Mouse (Mus musculus) erythroblast, adult 5-6 weeks (primary cell): ENCODE measurements around the gene Naxd. TPM values are rescaled to one million over a fixed set of nuclear protein-coding genes. Genes with fewer than 3 reads are reported as not detected.
A peak's percentile ranks its signal among the peaks of the same experiment; 100 is the strongest.
"Not testable (repeated sequence)": the region's sequence is repeated elsewhere in the genome, so short reads cannot be mapped to it uniquely, and the experiment has no call there.

Source experiments
- ATAC-seq: replicated peaks from 2 replicates; pipeline ENCODE4 v1.8.0; 2016; ENCODE audit warnings: moderate number of reproducible peaks, mild to moderate bottlenecking, moderate TSS enrichment, inconsistent platforms; ENCODE audit not compliant: poor library complexity, low FRiP score, severe bottlenecking
- total RNA-seq, 2 experiments: library from RNA; stranded (forward) in 1 of 2; stranded (reverse) in 1 of 2; fragments of 150-400 nt in 1 of 2; fragments of 200-764, 138-1000 nt in 1 of 2; gene quantifications; 2 replicates each; pipeline versions ENCODE4 v1.2.3 to v1.2.4; 2015 to 2017; ENCODE audit warnings: low replicate concordance in 2 of 2

The Naxd gene
- total RNA-seq, 2 experiments from 2014 or later, result 11.0 to 11.7 TPM

DNA sequence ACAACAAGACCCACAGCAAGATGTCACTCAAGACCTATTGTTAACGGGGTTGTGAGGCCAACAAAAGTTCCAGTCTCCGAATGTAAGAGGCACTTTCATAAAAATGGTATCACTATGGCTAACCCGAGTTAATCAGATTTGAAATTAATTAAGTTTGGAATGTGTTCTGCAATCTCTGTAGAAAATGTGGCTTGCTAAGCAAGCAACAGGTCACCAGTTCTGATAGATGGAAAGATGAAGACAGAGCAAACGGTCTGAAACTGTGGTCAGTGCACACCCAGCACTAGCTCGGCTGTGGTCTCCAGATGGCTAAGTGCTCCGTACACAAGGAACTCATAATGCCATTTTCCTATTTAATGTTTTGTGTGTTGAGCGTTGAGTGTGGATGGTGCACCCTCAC, 26.6 kb upstream of the Naxd start:
- ATAC-seq, result no peak

DNA sequence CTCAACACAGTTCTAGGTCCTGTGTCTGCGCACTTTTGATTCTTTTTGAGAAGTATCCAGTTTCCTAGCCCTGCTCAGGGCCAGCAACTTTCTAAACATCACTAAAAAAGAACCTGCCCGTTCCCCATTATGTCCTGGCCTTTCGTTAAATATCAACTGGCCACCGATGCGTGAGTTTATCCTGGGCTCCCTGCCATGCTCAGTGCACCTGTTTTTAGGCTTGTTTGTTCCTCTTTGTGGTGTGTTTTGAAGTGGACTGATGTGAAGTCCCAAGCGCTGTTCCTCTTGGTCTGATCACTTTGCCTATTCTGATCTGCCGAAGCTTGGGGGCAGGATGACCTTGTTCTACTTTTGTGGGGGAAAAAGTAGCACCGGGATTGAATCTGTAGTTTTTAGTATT, 26.0 kb upstream of the Naxd start:
- ATAC-seq, result no peak

DNA sequence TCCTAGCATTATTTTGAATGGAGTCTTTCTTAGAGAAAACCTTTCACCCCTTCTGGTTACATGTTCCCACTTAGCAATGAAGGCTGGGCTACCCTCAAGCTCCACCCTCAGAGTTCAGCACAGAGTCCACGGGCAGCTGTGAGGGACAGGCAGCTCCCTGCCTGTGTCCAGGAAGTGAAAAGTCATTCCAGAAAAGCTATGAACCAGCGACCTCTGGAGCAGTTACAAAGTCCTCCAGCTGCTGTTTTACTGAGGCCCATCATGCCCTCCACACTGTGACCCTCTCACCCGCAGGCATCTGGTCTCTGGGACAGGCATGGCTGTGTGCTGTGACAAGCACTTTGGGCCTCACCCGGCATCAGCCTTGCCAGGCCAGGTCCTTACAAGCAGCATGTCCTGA, 24.2 kb upstream of the Naxd start:
- no peak for ATAC-seq

DNA sequence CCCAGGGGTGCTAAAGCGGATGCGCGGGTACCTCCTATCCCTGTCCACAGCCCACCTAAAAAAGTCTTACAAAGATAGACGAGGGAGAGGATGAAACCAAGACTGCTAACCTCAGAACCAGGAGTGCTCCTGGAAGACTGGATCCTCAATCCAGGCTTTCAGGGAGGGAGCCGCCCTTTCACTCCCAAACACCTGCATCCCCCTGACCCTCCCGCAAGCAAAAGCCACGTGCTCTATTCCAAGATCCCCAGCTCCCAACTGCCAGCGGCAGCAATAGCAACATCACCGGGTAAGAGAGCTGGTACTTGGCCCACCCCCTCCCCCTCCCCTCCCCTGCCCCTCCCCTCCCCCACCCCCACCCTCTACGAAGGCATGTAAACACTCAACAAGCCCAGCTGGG, 21.9 kb upstream of the Naxd start:
- ATAC-seq, result no peak

DNA sequence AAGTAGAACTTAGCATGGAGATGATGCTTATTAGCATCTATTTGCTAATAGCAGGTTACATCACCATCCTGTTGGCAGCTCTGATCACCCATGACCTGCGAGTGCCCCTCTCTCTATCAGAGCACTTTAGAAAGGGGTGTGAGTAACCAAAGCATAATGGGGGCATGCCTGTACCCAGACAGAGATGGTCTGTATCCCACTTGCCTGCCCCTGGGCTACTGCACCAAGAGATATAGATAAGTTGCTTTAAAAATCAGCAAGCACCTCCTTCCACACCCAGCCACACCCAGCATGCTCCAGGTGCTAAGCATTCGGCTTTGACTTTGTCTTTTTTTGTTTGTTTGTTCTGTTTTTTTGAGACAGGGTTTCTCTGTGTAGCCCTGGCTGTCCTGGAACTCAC, 21.4 kb upstream of the Naxd start:
- ATAC-seq, result no peak

DNA sequence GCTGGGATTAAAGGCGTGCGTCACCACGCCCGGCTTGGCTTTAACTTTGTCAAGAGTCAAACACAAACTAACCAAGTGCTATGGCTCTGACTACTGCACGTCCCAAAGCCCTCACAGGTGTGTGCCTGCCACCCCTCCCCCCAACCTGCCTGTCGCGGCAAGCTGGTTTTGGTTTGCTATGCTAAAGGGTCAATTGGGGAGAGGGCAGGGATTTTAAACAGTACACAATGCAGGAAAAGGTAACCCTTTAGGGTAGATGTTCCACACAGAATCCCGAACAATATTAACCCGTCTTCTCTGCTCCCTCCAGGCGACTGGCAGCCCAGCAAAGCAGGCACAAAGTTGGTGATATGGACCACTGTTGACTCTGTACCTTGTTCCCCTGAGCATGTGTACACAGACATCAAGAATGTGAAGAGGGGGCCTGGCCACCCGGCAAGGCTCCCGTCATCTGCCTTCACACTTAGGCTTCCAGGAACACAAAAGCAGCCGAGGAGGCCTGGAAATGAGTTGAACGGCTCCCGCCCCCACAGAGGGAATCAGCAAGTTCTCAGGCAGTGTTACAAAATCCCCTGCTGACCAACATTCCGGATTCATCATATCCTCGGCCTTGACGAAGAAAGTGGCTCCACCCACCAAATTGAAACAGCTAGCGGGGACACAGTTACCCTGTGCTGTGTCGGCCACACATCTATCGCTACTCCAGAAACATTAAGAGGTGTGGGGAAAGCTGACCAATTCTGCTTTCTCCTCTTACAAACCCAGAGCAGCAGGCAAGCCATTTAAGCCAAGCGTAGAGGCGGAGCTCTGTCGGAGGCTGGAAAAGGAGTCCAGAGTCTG, 20.7 kb upstream of the Naxd start:
- no peak for ATAC-seq

DNA sequence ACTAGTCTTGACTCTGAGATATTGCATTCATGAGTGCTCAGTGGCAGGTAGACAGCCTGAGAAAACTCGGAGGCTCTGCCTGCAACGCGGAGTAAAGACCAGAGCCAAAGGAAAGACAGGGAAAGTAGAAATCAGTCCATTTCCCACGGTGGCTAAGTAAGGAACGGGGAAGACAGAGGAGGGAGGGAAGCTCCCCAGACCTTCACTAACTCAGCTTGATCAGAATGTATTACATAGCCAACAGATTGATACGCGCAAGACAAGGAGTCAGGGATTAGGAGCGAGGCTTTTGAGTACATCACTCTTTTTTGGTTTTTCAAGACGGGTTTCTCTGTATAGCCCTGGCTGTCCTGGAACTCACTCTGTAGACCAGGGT, 20.1 kb upstream of the Naxd start:
- ATAC-seq, result no peak

DNA sequence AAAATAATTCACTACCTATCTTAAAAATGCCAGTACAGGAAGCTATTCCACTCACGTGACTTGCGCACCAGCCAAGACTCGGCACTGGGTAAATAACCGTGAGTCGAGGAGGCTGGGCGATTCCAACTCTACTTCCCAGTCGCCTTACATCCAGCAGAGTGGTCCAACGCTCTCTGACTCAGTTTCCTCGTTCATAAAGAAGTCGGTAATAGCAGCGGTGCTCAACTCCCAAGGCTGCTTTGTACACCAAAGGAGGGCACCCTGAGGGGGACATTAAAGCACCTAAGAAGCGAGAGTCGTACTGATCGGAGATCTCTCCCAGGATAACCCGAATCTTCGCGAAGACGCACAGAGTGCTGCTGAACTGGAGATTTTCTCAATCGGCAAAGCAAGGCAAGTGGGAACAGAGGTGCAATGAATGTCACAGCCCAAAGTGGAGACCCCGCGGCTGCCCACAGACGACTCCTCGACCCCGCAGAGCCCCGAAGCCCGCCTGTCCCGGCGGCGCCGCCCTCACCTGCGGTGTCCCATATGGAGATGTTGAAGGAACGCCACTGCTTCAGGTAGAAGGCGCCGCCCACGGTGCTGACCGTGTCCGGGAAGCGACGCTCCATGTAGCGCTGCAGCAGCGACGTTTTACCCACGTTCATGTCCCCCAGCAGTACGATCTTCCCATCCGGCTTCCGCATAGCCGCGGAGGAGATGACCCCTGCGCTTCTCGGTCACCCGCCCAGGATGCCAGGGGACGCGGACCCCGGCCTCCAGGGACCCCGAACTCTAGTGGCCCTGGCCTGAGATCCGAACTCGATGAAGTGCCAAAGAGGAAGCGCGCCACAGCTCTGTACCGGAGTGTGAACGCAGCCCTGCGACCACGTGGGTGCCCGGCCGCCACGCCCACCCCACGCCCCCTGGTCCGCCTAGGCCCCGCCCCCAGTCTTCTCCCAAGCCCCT, 19.2 kb upstream of the Naxd start, which contains the start of gene Rab20:
Rab20 (minus strand) TSS at position 900 of the 951 bp plus-strand sequence.
- no peak for ATAC-seq

DNA sequence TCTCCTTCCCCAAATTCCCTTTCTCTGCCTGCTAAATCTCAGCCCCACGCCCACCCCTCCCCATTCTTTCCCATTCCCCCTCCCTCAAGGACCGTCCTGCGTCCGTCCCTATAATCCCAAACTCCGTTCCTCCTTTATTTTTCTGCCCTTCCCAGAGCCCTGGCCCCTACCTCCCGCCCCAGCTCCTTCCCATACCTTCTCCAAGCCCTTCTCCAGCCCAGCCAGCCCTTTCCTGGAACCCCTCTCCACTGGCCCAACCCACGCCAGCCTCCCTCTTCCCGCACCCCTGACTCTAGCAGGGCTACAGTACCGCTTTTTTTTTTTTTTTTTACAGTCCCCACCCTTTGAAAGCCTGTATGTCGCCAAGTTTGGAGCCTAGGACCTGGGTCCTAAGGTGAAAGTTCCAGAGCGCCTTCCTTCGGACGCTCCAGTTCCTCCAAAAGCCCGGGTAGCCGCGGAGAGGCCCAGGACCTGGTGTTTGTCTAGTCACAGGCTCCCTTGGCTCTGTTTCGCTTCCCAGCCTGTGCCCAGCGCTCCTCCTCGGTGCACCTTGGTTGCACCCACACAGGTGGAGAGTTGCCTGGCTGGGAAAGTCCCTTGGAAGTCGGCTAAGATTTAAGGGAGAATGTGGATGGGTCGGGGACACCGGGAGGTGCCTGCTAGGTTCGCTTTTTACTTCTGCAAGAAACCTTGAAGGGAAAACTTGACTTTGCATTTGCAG, 18.3 kb upstream of the Naxd start:
- ATAC-seq, result no peak

DNA sequence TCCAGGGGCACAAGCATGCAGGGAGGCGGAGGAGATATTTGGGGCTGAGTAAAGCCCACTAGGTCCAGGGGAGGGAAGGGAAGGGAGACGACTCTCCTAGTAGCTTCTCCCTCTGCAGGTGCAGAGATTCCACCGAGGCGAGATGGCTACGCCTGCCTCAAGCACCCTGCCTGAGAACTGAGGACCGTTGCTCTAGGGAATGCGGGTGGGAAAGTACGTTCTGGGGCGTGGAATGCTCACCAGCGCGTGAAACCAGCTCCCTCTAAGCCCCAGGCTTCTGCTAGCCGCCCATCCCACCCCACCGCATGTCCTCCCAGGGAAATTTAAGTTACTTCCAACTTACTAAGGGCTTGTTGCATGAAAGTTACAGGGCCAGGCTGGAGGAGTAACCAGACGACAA, 17.7 kb upstream of the Naxd start:
- no peak for ATAC-seq

DNA sequence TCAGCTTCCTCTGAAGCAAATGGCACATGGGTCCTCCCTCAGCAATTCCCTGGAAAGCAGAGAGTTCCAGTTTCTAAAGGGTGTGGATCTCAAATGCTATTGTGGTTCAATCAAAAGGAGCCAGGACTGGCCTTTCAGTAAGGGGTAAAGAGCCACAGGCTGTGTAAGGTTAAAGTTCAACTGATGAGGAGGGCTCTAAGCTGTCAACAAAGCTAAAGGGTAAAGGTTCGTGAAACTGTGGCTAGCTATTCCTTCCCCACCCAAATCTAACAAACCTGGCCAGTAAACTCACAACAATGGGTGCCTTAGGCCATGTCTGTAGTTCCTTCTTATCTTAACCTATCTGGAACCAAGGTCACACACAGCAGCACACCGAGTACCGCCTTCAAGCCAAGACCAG, 15.4 kb upstream of the Naxd start:
- ATAC-seq, result no peak

DNA sequence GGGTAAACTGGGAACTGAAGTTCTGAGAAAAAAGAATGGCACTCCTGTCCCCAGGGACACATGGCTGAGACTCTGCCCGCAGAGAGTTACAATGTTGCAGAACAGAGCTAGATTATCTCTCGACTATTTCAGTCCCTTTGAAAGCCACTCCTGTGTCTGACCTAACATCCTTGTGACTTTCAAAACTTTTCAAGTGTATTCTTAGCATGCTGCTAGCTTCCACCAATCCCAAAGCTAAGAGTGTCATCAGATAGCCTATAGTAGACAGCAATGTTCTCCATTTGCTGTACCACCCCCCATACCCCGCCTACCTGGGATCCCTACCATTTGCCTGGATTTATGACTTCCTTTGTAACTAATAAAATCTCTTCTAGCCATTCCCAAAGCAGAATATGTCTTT, 14.8 kb upstream of the Naxd start:
- ATAC-seq, result no peak

DNA sequence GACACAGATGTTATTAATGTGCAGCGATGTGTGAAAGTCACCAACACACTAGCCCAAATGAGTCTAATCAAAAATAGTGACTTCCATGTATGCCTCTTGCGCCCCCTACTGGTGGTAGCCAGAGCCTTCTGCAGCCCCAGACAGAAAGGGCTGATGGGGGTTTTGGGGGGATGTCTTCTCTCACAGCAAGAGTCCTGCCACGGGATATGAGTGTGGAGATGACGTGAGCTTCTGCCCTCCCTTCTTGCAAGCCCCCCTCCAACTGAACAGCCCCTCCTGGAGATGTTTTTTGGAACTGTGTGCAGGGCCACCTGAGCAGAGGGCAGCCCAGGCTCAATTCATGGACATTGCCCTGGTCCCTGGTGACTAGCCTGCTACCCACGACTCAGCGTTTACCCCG, 11.2 kb upstream of the Naxd start:
- peak; percentile 61 for ATAC-seq

DNA sequence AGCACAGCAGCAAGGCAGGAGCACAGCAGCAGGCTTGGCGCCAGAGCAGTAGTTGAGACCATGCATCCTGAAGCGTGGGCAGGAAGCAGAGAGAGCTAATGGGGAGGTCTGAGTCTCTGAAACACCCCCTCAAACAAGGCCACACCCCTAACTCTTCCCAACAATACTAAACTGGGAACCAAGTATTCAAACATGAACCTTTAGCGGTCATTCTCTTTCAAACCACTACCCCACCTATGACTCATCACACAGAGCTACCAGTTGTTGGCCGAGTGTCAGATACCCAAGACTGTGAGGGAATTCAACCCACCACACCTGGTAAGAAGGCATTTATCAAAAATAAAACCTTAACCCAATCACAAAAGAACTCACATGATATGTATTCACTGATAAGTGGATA, 10.1 kb upstream of the Naxd start:
- ATAC-seq, result no peak

DNA sequence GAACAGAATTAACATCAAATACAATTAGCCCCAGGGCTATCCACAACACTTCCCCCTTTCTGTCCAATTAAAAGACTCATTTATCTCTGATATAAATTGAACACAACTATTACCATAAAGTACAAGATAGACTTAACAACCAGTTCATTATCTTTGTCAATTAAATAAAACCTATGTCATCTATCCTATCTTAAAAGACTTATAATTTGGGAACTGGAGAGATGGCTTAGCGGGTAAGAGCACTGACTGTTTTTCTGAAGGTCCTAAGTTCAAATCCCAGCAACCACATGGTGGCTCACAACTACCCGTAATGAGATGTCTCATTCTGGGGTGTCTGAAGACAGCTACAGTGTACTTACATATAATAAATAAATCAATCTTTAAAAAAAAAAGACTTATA, 5.0 kb upstream of the Naxd start:
- not testable (repeated sequence) for ATAC-seq

DNA sequence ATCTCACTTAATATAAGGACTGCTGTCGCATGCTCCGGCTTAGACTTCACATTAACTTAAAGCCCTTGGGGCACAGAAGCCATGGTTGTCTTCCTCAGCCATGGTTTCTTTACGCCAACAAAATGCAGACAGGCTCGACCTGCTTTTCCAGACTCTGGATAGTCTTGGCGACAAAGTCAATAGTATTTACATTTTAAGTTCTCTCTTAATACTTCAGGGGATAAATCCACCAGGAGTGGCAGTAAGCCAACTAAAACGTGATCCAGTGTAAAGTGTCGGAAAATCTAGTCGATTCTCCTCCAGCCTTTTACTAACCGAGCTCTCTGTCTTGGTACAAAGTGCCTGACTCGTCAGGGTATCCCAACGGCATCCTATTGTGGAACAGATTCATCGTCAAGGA, 975 bp downstream of the Naxd start:
- ATAC-seq, result no peak

DNA sequence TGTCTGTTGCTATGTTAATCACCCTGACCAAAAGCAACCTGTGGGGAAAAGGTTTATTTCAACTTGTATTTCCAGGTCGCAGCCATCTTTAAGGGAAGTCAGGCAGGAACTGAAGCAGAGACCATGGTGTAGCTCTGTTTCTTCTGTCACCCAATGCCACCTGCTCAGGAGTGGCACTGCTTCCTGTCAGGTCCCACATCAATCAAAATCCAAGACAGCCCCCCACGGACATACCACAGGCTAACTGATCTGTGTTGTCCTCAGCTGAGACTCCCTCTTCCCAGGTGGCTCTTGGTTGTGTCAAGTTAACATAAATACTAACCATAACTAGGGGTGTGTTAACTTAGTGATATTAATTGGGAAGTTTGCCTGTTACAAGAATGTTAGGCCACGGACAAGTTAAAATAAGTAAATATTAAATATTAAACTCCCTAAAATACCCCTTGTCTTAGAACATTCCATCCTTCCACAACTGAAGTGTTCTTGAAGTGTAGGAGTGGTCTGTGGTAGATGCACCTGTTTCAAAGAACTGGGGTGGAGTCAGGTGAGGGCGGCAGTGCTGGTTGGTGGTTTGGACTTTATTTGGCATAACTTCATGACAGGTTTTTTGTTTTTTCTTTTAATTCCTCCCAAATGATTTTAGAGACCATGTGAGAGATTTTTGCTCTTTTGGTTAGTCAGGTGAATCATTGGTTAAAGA, 1.6 kb downstream of the Naxd start:
- ATAC-seq, result no peak

DNA sequence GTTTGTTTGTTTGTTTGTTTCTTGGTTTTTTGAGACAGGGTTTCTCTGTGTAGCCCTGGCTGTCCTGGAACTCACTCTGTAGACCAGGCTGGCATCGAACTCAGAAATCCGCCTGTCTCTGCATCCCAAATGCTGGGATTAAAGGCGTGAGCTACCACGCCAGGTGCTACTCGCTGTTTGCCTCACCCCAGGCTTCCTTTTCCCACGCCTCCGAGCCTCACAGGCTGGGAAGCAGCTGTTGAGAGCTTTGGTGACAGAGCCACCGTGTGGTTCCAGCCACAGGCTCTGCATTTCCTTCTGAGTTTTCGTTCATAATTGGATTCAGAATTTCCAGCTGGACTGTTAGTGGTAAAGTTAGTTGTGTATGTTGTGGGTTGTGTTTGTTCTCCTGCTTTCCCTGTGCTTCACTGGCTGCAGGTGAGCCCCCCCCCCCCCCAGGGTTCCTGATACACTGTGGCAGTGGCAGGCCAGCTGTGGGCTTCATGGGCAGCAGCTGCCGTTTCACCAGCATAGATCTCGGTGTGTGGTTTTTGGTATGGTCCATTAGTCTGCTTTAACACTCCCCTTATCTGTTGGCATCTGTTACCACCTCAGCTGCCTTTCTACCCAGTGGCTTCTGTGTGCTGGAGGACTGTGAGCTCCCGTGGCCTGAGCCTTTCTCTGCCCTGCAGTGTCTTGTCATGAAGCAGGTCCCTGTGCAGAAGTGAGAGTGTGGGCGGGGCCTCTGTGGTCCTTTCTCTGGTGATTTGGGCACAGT, 6.3 kb downstream of the Naxd start:
- ATAC-seq, result no peak

DNA sequence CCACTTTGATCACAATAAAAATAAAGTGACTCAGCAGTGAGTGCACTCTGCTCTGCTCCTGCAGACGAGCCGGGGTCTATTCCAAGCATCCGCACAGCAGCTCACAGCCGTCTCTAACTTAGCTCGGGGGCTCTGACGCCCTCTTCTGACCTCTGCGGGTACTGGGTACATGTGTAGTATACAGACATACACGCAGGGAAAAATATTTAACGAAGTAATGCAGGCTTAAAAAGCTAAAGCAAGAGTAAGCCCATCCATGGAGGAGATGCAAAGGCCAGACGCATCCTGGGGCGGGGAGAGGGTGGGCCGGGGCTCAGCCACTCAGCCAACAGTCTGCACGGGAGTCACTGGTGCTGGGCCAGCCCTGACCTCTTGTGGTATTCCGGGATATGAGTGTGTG, 8.8 kb downstream of the Naxd start:
- no peak for ATAC-seq
